Mouse (Mus musculus): Measurements from ENCODE around the gene Cdc42ep1. TPM values are rescaled to one million over a fixed set of nuclear protein-coding genes. Genes with fewer than 3 reads are reported as not detected.

Gene Cdc42ep1
- total and polyA plus RNA-seq, 3 experiments = 0.04 to 1.7 TPM; not detected in 1

GRCm38 (mm10) chr15:78855303-78855965 is 13.0 kb downstream of the Cdc42ep1 start, which contains the start of gene Lgals2:
Gene Lgals2, minus strand, starts transcription at chr15:78855529.
- no peaks in the 10 kb centered on the region for H3K9me3 ChIP-seq (replicated peaks; ENCODE audit: insufficient read depth, low read length)
- 0 out of 4 replicates have a peak, but pooled peaks cover 0 to 2% of the 10 kb centered on the region in 2 experiments for H3K27me3 ChIP-seq (ENCODE audit: control insufficient read depth in 1 of 2, insufficient read depth in 2 of 2, low read length in 2 of 2)
- peaks cover 0 to 5% of the 10 kb centered on the region in 2 experiments; a peak in 2 of 4 replicates for H3K36me3 ChIP-seq (ENCODE audit: control insufficient read depth in 1 of 2, insufficient read depth in 2 of 2, low read length in 2 of 2)
- no peak within 1 kb of the TSS for H3K9ac ChIP-seq (ENCODE audit: control insufficient read depth, low read depth, low read length, poor library complexity, severe bottlenecking)
- no peak within 1 kb of the TSS for H3K4me3 ChIP-seq (ENCODE audit: control insufficient read depth in 1 of 2, insufficient read depth in 1 of 2, low read depth in 2 of 2, low read length in 2 of 2)
- DNase-seq (ENCODE audit: low read depth, low spot score) = no peak
- TF ChIP-seq MAFK (IDR thresholded peaks at IDR 0.05; ENCODE audit: borderline replicate concordance, low read depth, low read length) (no peak), GABPA (IDR thresholded peaks at IDR 0.05; ENCODE audit: low read depth, low read length) (no peak), MYB (IDR thresholded peaks at IDR 0.05; ENCODE audit: low read depth, low read length) (no peak), ZKSCAN1 (IDR thresholded peaks at IDR 0.05; ENCODE audit: low read depth, low read length) (no peak), MYC (IDR thresholded peaks at IDR 0.05; ENCODE audit: low read depth, low read length) (no peak), CHD1 (IDR thresholded peaks at IDR 0.05; ENCODE audit: low read depth, low read length) (no peak), POLR2A (IDR thresholded peaks at IDR 0.05; ENCODE audit: control insufficient read depth in 1 of 2, insufficient read depth in 1 of 2, low read depth in 1 of 2, low read length in 2 of 2, poor library complexity in 1 of 2) (no peak), NELFE (IDR thresholded peaks at IDR 0.05; ENCODE audit: low read depth, low read length) (no peak), CTCF (IDR thresholded peaks at IDR 0.05 in 2 of 3, conservative IDR thresholded peaks at IDR 0.05 in 1 of 3; ENCODE audit: control insufficient read depth in 1 of 3, insufficient read depth in 1 of 3, low read depth in 2 of 3, low read length in 3 of 3, poor library complexity in 1 of 3, severe bottlenecking in 1 of 3) (no peak), EP300 (IDR thresholded peaks at IDR 0.05; ENCODE audit: low read depth in 1 of 2, low read length in 2 of 2) (no peak), HCFC1 (IDR thresholded peaks at IDR 0.05; ENCODE audit: low read depth, low read length) (no peak), TAL1 (IDR thresholded peaks at IDR 0.05; ENCODE audit: low read length) (no peak), ETS1 (IDR thresholded peaks at IDR 0.05; ENCODE audit: low read depth, low read length) (no peak), UBTF (IDR thresholded peaks at IDR 0.05; ENCODE audit: borderline replicate concordance, insufficient read depth, low read depth, low read length) (no peak), POLR2AphosphoS5 (IDR thresholded peaks at IDR 0.05; ENCODE audit: borderline replicate concordance, low read depth, low read length) (no peak)
- H3K4me1 ChIP-seq (ENCODE audit: control insufficient read depth in 1 of 2, insufficient read depth in 2 of 2, low read length in 2 of 2) = peaks cover 5 to 11% of the 10 kb centered on the region in 2 experiments
- no peak within 1 kb of the TSS for H3K27ac ChIP-seq (ENCODE audit: control insufficient read depth, low read depth, low read length)
- no peaks in the 10 kb centered on the region for H3K79me2 ChIP-seq (ENCODE audit: control insufficient read depth, insufficient read depth, low read length, poor library complexity)

DNA sequence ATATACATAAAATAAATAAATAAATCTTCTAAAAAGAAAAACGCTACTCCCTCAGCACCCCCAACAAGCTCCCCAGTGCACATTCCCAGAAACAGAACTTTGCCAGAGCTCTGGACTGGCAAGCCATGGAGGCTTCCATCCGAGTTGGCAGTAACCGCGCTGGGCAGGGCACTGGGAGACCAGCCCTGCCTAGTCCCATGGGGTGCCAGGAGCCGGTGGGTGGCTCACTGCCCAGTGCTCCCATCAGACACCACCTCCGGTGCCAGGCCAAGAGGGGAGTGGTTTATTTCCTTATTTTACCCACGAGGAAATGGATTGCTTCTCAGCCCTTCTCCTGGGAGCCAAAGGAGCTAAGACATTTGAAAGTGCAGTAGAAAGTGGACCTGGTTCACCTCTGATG is 14.6 kb downstream of the Cdc42ep1 start:
- Histone ChIP-seq H3K9ac (ENCODE audit: control insufficient read depth, low read depth, low read length, poor library complexity, severe bottlenecking) (no peak overlapping the region), H3K27ac (ENCODE audit: control insufficient read depth, low read depth, low read length) (no peak overlapping the region), H3K79me2 (ENCODE audit: control insufficient read depth, insufficient read depth, low read length, poor library complexity) (no peaks in the 10 kb centered on the region), H3K9me3 (replicated peaks; ENCODE audit: insufficient read depth, low read length) (no peaks in the 10 kb centered on the region), H3K4me3 (ENCODE audit: control insufficient read depth in 1 of 2, insufficient read depth in 1 of 2, low read depth in 2 of 2, low read length in 2 of 2) (no peak overlapping the region), H3K27me3 (ENCODE audit: control insufficient read depth in 1 of 2, insufficient read depth in 2 of 2, low read length in 2 of 2) (0 out of 4 replicates have a peak, but pooled peaks cover 0 to 2% of the 10 kb centered on the region in 2 experiments), H3K36me3 (ENCODE audit: control insufficient read depth in 1 of 2, insufficient read depth in 2 of 2, low read length in 2 of 2) (no peaks in the 10 kb centered on the region), H3K4me1 (ENCODE audit: control insufficient read depth in 1 of 2, insufficient read depth in 2 of 2, low read length in 2 of 2) (0 out of 4 replicates have a peak, but pooled peaks cover 0 to 2% of the 10 kb centered on the region in 2 experiments)
- DNase-seq (ENCODE audit: low read depth, low spot score) = no peak
- no peak for TF ChIP-seq E2F4 (IDR thresholded peaks at IDR 0.05; ENCODE audit: borderline replicate concordance, low read depth, low read length)
- no peak for TF ChIP-seq GABPA (IDR thresholded peaks at IDR 0.05; ENCODE audit: low read depth, low read length)
- TF ChIP-seq USF2 (IDR thresholded peaks at IDR 0.05; ENCODE audit: borderline replicate concordance in 1 of 2, insufficient read depth in 1 of 2, low read depth in 1 of 2, low read length in 2 of 2) = no peak
- no peak for TF ChIP-seq MAFK (IDR thresholded peaks at IDR 0.05; ENCODE audit: borderline replicate concordance, low read depth, low read length)
- no peak for TF ChIP-seq EP300 (IDR thresholded peaks at IDR 0.05; ENCODE audit: low read depth in 1 of 2, low read length in 2 of 2)
- no peak for TF ChIP-seq ZKSCAN1 (IDR thresholded peaks at IDR 0.05; ENCODE audit: low read depth, low read length)
- TF ChIP-seq MYB (IDR thresholded peaks at IDR 0.05; ENCODE audit: low read depth, low read length) = no peak
- TF ChIP-seq ZMIZ1 (IDR thresholded peaks at IDR 0.05; ENCODE audit: low read depth, low read length) = no peak
- TF ChIP-seq CHD2 (IDR thresholded peaks at IDR 0.05; ENCODE audit: low read length) = no peak
- TF ChIP-seq ZC3H11A (IDR thresholded peaks at IDR 0.05; ENCODE audit: low read depth, low read length) = no peak
- TF ChIP-seq BHLHE40 (IDR thresholded peaks at IDR 0.05; ENCODE audit: borderline replicate concordance, low read depth, low read length) = no peak
- no peak for TF ChIP-seq RCOR1 (IDR thresholded peaks at IDR 0.05; ENCODE audit: low read depth, low read length)
- no peak for TF ChIP-seq USF1 (IDR thresholded peaks at IDR 0.05; ENCODE audit: low read depth, low read length)
- no peak for TF ChIP-seq MAZ (IDR thresholded peaks at IDR 0.05; ENCODE audit: low read depth, low read length)
- no peak for TF ChIP-seq ETS1 (IDR thresholded peaks at IDR 0.05; ENCODE audit: low read depth, low read length)

Data from MEL (cell line).